Mouse (Mus musculus) intestine, embryonic 15.5 days (tissue): ENCODE measurements around the gene Nmt1. TPM values are rescaled to one million over a fixed set of nuclear protein-coding genes. Genes with fewer than 3 reads are reported as not detected.

Source experiments
- ATAC-seq: fragments of 200-750 bp; cut with Nextera tagmentation; 2 replicates; pipeline ENCODE4 v1.8.0; 2017; ENCODE audit warnings: moderate TSS enrichment, moderate library complexity
- H3K27ac ChIP-seq: fragments of 300-500 bp; sonication (generic); 2 replicates; pipeline ENCODE4 v1.5.1; 2015; ENCODE audit warnings: mild to moderate bottlenecking, inconsistent platforms
- H3K27me3 ChIP-seq: fragments of 300-500 bp; sonication (generic); replicated peaks from 2 replicates; pipeline ENCODE4 v1.6.1; 2015; ENCODE audit warnings: inconsistent platforms
- H3K36me3 ChIP-seq: fragments of 300-500 bp; sonication (generic); 2 replicates; pipeline ENCODE4 v1.6.1; 2015; ENCODE audit warnings: inconsistent platforms
- H3K4me1 ChIP-seq: fragments of 300-500 bp; sonication (generic); replicated peaks from 2 replicates; pipeline ENCODE4 v1.6.1; 2015; ENCODE audit warnings: inconsistent platforms
- H3K4me2 ChIP-seq: fragments of 300-500 bp; sonication (generic); replicated peaks from 2 replicates; pipeline ENCODE4 v1.6.1; 2015; ENCODE audit warnings: mild to moderate bottlenecking, inconsistent platforms
- H3K4me3 ChIP-seq: fragments of 300-500 bp; sonication (generic); replicated peaks from 2 replicates; pipeline ENCODE4 v1.5.1; 2015; ENCODE audit warnings: inconsistent platforms
- H3K9ac ChIP-seq: fragments of 300-500 bp; sonication (generic); 2 replicates; pipeline ENCODE4 v1.6.1; 2015; ENCODE audit warnings: inconsistent platforms
- H3K9me3 ChIP-seq: fragments of 300-500 bp; sonication (generic); 2 replicates; pipeline ENCODE4 v1.6.1; 2016; ENCODE audit warnings: inconsistent platforms
- WGBS: fragments of 180-500 bp; shearing (Covaris S2); methylation state at CpG from one replicate; pipeline ENCODE4 v1.1.7; 2015; 5-methylcytosine and 5-hydroxymethylcytosine counted together
- polyA plus RNA-seq: library from polyadenylated mRNA; unstranded; fragments of >200 nt; fragmentation: Nextera tagmentation; extraction: Ambion mirVana; gene quantifications from 2 replicates; pipeline ENCODE4 v1.2.1, GENCODE M21; 2015

Nmt1 gene
- polyA plus RNA-seq, 1 experiment from 2014 or later = 66.6 TPM

GRCm38 (mm10) chr11:103073671-103074070 is 45.7 kb downstream of the Nmt1 start:
- Histone ChIP-seq H3K36me3 (no peaks in the 10 kb centered on the region; the same call in 1 of the 2 replicates), H3K9me3 (no peaks in the 10 kb centered on the region), H3K9ac (no peak overlapping the region), H3K27me3 (no peaks in the 10 kb centered on the region), H3K27ac (no peak overlapping the region), H3K4me2 (no peak overlapping the region), H3K4me3 (no peak overlapping the region), H3K4me1 (no peaks in the 10 kb centered on the region)
- 84% methylated on average over 7 of the region's 7 CpGs for WGBS
- no peak for ATAC-seq

GRCm38 (mm10) chr11:103074121-103074650 is 46.2 kb downstream of the Nmt1 start:
- H3K4me3 ChIP-seq = no peak overlapping the region
- H3K36me3 ChIP-seq = no peaks in the 10 kb centered on the region
- 64% methylated on average over 10 of the region's 10 CpGs for WGBS
- no peak overlapping the region for H3K27ac ChIP-seq
- H3K9me3 ChIP-seq = no peaks in the 10 kb centered on the region
- ATAC-seq = no peak
- H3K9ac ChIP-seq = no peak overlapping the region
- H3K4me1 ChIP-seq = no peaks in the 10 kb centered on the region
- H3K27me3 ChIP-seq = no peaks in the 10 kb centered on the region
- no peak overlapping the region for H3K4me2 ChIP-seq

GRCm38 (mm10) chr11:103074796-103075323 is 46.9 kb downstream of the Nmt1 start:
- H3K27ac ChIP-seq = no peak overlapping the region
- H3K4me2 ChIP-seq = no peak overlapping the region
- H3K27me3 ChIP-seq = peaks cover 4% of the 10 kb centered on the region; the same call in 1 of the 2 replicates
- H3K4me1 ChIP-seq = no peaks in the 10 kb centered on the region
- no peak for ATAC-seq
- no peak overlapping the region for H3K4me3 ChIP-seq
- no peaks in the 10 kb centered on the region for H3K36me3 ChIP-seq
- H3K9me3 ChIP-seq = no peaks in the 10 kb centered on the region
- no peak overlapping the region for H3K9ac ChIP-seq
- 27% methylated on average over 10 of the region's 10 CpGs for WGBS

GRCm38 (mm10) chr11:103076010-103076409 is 48.0 kb downstream of the Nmt1 start:
- Histone ChIP-seq H3K4me1 (peaks cover 7% of the 10 kb centered on the region; the same call in 1 of the 2 replicates), H3K36me3 (no peaks in the 10 kb centered on the region), H3K9ac (no peak overlapping the region), H3K4me2 (no peak overlapping the region), H3K27me3 (peaks cover 12% of the 10 kb centered on the region; the same call in 1 of the 2 replicates), H3K9me3 (no peaks in the 10 kb centered on the region), H3K4me3 (no peak overlapping the region), H3K27ac (no peak overlapping the region)
- 92% methylated on average over 7 of the region's 7 CpGs for WGBS
- ATAC-seq = no peak

GRCm38 (mm10) chr11:103076581-103076980 is 48.6 kb downstream of the Nmt1 start:
- Histone ChIP-seq H3K4me1 (peaks cover 7% of the 10 kb centered on the region; the same call in 1 of the 2 replicates), H3K9me3 (no peaks in the 10 kb centered on the region), H3K9ac (no peak overlapping the region), H3K4me3 (no peak overlapping the region), H3K27me3 (peaks cover 13% of the 10 kb centered on the region; the same call in 1 of the 2 replicates), H3K4me2 (no peak overlapping the region), H3K36me3 (no peaks in the 10 kb centered on the region), H3K27ac (no peak overlapping the region)
- WGBS = 86% methylated on average over 8 of the region's 8 CpGs
- ATAC-seq = no peak

GRCm38 (mm10) chr11:103078131-103078530 is 50.1 kb downstream of the Nmt1 start:
- Histone ChIP-seq H3K4me2 (no peak overlapping the region), H3K36me3 (no peaks in the 10 kb centered on the region), H3K9me3 (no peaks in the 10 kb centered on the region), H3K4me1 (peaks cover 7% of the 10 kb centered on the region; the same call in 1 of the 2 replicates), H3K27me3 (peaks cover 15% of the 10 kb centered on the region; the same call in 1 of the 2 replicates), H3K4me3 (no peak overlapping the region), H3K27ac (no peak overlapping the region), H3K9ac (no peak overlapping the region)
- ATAC-seq = no peak
- WGBS = 77% methylated on average over 11 of the region's 11 CpGs

GRCm38 (mm10) chr11:103080323-103081091 is 52.5 kb downstream of the Nmt1 start:
- peaks cover 15% of the 10 kb centered on the region; the same call in 1 of the 2 replicates for H3K27me3 ChIP-seq
- peak overlapping the region; percentile 33 for H3K4me3 ChIP-seq
- peaks cover 7% of the 10 kb centered on the region; the same call in 1 of the 2 replicates for H3K4me1 ChIP-seq
- no peaks in the 10 kb centered on the region for H3K9me3 ChIP-seq
- ATAC-seq = peak; percentile 51
- 5% methylated on average over 42 of the region's 43 CpGs for WGBS
- H3K4me2 ChIP-seq = peak overlapping the region; percentile 62
- H3K36me3 ChIP-seq = no peaks in the 10 kb centered on the region
- no peak overlapping the region for H3K27ac ChIP-seq
- no peak overlapping the region; the same call in 1 of the 2 replicates for H3K9ac ChIP-seq

GRCm38 (mm10) chr11:103081631-103082030 is 53.6 kb downstream of the Nmt1 start:
- no peak overlapping the region for H3K4me3 ChIP-seq
- no peaks in the 10 kb centered on the region for H3K36me3 ChIP-seq
- no peak for ATAC-seq
- WGBS = 74% methylated on average over 6 of the region's 6 CpGs
- H3K9ac ChIP-seq = no peak overlapping the region
- H3K4me2 ChIP-seq = no peak overlapping the region
- H3K27me3 ChIP-seq = peaks cover 15% of the 10 kb centered on the region; the same call in 1 of the 2 replicates
- no peaks in the 10 kb centered on the region for H3K9me3 ChIP-seq
- H3K4me1 ChIP-seq = peaks cover 7% of the 10 kb centered on the region; the same call in 1 of the 2 replicates
- H3K27ac ChIP-seq = no peak overlapping the region

- Histone ChIP-seq H3K36me3 (no peaks in the 10 kb centered on the region), H3K27ac (no peak overlapping the region), H3K9ac (no peak overlapping the region), H3K4me1 (peaks cover 21% of the 10 kb centered on the region), H3K27me3 (no peaks in the 10 kb centered on the region), H3K9me3 (no peaks in the 10 kb centered on the region), H3K4me3 (no peak overlapping the region), H3K4me2 (no peak overlapping the region)
- 85% methylated on average over 7 of the region's 7 CpGs for WGBS
- ATAC-seq = no peak
Measured at GRCm38 (mm10) chr11:103093306-103093705, 65.3 kb downstream of the Nmt1 start.

GRCm38 (mm10) chr11:103093862-103094833 is 66.2 kb downstream of the Nmt1 start:
- H3K4me3 ChIP-seq = no peak overlapping the region
- no peaks in the 10 kb centered on the region for H3K27me3 ChIP-seq
- no peak overlapping the region for H3K9ac ChIP-seq
- WGBS = 61% methylated on average over 20 of the region's 20 CpGs
- no peaks in the 10 kb centered on the region for H3K36me3 ChIP-seq
- peak; percentile 64 for ATAC-seq
- no peak overlapping the region for H3K4me2 ChIP-seq
- H3K4me1 ChIP-seq = peaks cover 21% of the 10 kb centered on the region
- H3K9me3 ChIP-seq = no peaks in the 10 kb centered on the region
- H3K27ac ChIP-seq = 0 out of 2 replicates have a peak overlapping the region, but pooled peaks have one; percentile 14

- WGBS = 70% methylated on average over 9 of the region's 9 CpGs
- ATAC-seq = no peak
- Histone ChIP-seq H3K4me3 (no peak overlapping the region), H3K4me1 (peaks cover 21% of the 10 kb centered on the region), H3K9ac (no peak overlapping the region), H3K4me2 (no peak overlapping the region), H3K9me3 (no peaks in the 10 kb centered on the region), H3K27me3 (no peaks in the 10 kb centered on the region), H3K27ac (0 out of 2 replicates have a peak overlapping the region, but pooled peaks have one; percentile 14), H3K36me3 (no peaks in the 10 kb centered on the region)
Measured at GRCm38 (mm10) chr11:103095107-103095670, 67.2 kb downstream of the Nmt1 start.
